Mouse (Mus musculus) small intestine, adult 2 months (tissue): ENCODE data around the gene Osbpl11.

Experiments
- CTCF ChIP-seq: fragments of 200-500 bp; IDR thresholded peaks from 2 replicates; pipeline ENCODE4 v1.5.1; 2012; ENCODE audit warnings: low read depth, mild to moderate bottlenecking, control low read depth, inconsistent platforms, low read length, moderate library complexity, mixed read lengths; ENCODE audit not compliant: insufficient replicate concordance, insufficient read length; ENCODE audit errors: extremely low read depth
- POLR2A ChIP-seq: fragments of 200-500 bp; IDR thresholded peaks from 2 replicates; pipeline ENCODE4 v1.6.1; 2012; ENCODE audit warnings: low read depth, mild to moderate bottlenecking, control low read depth, inconsistent platforms, low read length, moderate library complexity

DNA sequence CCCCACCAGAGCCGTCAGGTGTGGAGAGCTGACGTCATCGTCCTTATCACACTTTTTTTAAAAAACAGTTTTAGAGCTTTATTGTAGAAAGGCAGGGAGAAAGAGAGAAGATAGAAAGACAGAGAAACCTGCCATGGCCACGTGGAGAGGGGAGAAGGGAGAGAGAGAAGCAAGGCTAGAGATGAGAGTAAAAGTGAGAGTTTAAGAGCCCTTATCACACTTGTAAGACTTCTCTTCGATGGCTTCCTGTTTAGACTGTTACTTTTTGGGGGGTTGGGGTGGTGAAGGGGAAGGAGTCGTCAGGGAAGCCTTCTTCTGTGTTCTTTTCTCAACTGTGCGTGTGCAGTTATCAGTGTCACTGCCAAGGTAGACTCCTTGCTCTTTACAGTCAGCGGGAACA lies 15.7 kb downstream of the Osbpl11 start:
- no peak for TF ChIP-seq CTCF
- no peak for TF ChIP-seq POLR2A
